Mouse (Mus musculus) left cerebral cortex, adult 11 months (tissue): ENCODE data around the gene 9930104L06Rik.

Experiments used
- DNase-seq: peaks from one replicate; pipeline ENCODE4 v3.0.0; 2022; ENCODE audit warnings: low spot score

Gene 9930104L06Rik

GRCm38 (mm10) chr4:124960940-124961339, 24.1 kb downstream of the 9930104L06Rik start:
- DNase-seq: no peak

- DNase-seq: no peak
Measured at GRCm38 (mm10) chr4:124962576-124962975, 25.7 kb downstream of the 9930104L06Rik start.

GRCm38 (mm10) chr4:124964912-124965599, 28.2 kb downstream of the 9930104L06Rik start:
- DNase-seq: no peak

- no peak for DNase-seq
Measured at GRCm38 (mm10) chr4:124968711-124969110, 31.9 kb downstream of the 9930104L06Rik start.

GRCm38 (mm10) chr4:124969219-124969848, 32.5 kb downstream of the 9930104L06Rik start:
- no peak for DNase-seq

DNA sequence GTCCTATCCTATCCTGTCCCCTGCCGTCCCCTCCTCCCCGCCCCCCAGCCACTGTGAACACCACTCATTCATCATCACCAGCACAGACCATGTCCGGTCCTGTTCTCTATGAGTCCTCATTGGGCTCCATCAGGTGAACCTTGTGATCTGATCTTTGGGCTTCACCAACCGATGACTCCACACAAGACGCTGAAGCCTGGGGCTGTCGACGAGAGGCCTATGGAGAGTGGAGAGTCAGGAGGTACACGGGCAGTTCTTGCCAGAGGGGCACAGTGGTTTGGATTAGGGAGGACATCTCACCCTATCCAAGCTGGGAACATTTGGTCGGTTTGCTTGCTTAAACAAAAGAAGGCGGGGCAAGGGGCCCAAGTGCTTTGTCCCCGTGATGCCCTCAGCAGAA, 33.3 kb downstream of the 9930104L06Rik start:
- DNase-seq: no peak

DNA sequence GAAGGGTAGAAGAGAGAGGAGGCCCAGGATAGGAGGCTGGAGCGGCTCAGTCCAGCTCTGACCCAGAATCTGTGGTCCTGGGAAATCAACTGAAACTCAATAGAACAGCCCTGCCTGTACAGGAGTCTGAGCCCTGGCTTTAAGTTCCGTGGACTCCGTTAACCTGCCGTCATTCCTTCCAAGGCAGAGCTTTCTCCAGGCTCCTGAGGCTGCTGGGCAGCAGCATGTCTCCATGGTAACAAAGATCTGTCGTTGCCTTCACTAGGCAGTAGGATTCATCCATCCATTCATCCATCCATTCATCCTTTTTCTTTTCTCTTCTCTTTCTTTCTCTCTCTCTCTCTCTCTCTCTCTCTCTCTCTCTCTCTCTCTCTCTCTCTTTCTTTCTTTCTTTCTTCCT, 33.8 kb downstream of the 9930104L06Rik start:
- DNase-seq: no peak

DNA sequence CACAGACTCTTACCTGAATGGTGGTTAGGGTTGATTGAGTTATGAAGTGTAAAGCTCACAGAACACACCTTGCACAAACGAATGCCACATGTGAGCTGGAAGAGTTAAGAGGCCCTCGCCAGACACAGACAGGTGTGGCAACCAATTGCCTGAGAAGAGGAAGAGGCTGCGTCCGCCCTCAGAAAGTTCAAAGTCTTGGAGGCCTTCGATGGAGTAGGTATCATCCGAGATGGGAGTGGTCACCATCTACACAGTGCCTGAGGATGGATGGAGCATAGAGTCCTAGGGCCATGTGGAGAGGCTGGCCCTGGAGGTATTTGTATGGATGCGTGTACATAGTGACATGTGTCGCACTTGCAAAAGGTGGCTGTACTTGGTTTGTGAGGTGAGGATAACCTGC, 34.2 kb downstream of the 9930104L06Rik start:
- DNase-seq: no peak

- DNase-seq: no peak
Measured at GRCm38 (mm10) chr4:124972316-124972715, 35.5 kb downstream of the 9930104L06Rik start.

DNA sequence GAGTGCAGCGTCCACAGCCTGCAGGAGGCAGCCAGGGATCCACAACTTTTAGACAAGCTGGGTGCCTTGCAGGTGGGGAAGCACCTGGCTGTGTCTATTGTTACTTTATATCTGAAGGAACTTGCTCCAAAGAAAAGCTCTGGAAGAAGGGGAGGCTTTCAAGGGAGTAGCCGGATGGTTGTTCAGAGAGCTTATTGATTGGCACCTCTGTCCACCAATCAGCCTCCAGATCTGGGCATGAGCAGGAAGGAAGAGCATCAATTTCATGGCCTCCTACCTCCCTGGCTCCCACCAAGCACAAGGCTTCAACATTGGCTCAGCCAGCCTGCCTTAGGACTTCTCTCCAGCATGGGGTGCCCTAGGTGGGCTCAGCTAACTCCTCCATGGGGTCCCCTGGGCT, 36.4 kb downstream of the 9930104L06Rik start:
- no peak for DNase-seq

DNA sequence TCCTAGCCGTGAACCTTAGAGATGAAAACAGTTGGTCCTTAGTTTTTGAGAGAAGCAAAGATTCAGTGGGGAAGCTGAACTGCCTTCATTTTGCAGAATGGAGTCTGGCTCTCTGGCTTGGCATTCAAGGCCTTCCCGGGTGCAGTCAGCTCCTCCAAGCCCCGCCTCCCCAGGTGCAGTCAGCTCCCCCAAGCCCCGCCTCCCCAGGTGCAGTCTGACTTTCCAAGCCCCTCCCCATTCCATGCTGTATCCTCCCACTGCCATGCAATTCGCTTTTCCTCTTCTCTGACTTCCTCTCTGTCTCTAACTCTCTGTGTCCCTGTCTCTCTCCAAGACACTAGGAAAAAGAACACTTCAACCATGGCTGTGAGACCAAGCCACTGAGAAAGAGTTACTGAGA, 41.4 kb downstream of the 9930104L06Rik start:
- no peak for DNase-seq

- DNase-seq: no peak
Measured at GRCm38 (mm10) chr4:124983893-124984526, 47.2 kb downstream of the 9930104L06Rik start.

- no peak for DNase-seq
Measured at GRCm38 (mm10) chr4:124984871-124985670, 48.2 kb downstream of the 9930104L06Rik start.

DNA sequence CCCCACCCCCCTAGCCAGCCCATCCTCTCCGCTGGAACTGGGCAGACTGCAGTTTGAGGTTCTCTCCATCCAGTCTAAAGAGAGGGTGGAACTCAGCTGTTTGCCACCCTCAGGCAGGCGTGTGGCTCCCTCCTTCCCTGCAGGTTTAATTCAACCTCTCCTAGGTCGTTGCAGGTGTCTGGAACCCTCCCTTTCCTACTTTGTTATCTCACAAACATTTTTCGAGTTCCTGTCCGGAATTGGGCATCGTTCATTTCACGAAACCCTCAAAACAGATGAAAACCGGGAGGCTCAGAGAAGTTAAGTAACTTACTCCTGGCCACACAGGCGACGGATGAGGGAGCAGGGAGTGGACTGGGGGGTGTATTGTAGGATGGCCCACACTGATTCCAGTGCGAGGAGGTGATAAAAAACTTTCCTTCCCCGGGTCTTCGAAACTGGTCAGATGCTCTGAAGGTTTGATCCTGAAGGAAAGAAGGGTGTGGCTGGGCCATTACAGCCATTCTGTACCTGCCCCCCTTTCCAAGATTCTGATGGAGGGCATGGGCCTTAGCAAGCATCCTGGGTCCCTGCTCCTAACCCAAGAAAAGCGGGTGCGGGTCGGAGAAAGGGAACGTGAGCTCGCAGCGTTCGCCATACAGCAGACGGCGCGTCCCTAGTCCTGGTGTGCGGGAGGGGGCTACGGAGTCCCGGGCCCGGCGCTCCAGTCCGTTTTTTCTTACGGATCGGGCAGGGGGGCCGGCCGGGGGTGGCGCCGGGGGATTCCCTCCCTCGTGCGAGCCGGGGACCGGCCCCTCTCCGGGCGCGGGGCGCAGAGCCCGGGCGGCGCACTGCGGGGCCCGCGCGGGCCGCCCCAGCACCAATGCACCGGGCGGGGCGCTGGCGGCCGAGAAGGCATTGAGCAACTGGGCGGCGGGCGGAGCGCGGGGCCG, 49.1 kb downstream of the 9930104L06Rik start, which contains the start of gene Rspo1:
Gene Rspo1, plus strand, starts transcription at position 760 of the 932 bp plus-strand sequence.
- no peak for DNase-seq

- DNase-seq: no peak
Measured at GRCm38 (mm10) chr4:124986739-124987710, 50.2 kb downstream of the 9930104L06Rik start.

- no peak for DNase-seq
Measured at GRCm38 (mm10) chr4:124987711-124988097, 50.9 kb downstream of the 9930104L06Rik start.

DNA sequence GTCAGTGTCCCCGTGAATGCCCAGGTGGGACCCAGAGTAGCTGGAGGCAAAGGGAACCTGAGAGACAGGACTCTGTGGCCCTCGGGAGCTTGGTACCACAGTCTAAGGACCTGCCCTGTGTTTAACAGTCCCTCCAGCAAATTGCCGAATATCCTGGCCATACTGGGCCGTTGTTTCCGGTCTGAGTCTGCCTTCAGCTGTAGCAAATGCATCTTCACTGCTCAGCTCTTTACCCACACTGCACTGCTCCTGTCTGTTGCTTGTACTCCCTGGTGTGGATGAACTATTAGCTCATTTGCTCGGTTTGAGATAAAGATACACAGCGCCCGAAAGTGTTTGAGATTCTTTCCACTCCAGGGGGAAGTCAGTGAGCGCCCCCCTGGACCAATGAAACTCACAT, 51.5 kb downstream of the 9930104L06Rik start:
- no peak for DNase-seq

- DNase-seq: no peak
Measured at GRCm38 (mm10) chr4:124989787-124990253, 53.0 kb downstream of the 9930104L06Rik start.

GRCm38 (mm10) chr4:124990325-124990724, 53.5 kb downstream of the 9930104L06Rik start:
- DNase-seq: no peak
